Mouse (Mus musculus): Measurements from ENCODE around the gene Dnlz. TPM values are rescaled to one million over a fixed set of nuclear protein-coding genes. Genes with fewer than 3 reads are reported as not detected.
A peak's percentile ranks its signal among the peaks of the same experiment; 100 is the strongest.

Dnlz gene
- polyA plus RNA-seq, 1 experiment from 2014 or later: 32.2 TPM

DNA sequence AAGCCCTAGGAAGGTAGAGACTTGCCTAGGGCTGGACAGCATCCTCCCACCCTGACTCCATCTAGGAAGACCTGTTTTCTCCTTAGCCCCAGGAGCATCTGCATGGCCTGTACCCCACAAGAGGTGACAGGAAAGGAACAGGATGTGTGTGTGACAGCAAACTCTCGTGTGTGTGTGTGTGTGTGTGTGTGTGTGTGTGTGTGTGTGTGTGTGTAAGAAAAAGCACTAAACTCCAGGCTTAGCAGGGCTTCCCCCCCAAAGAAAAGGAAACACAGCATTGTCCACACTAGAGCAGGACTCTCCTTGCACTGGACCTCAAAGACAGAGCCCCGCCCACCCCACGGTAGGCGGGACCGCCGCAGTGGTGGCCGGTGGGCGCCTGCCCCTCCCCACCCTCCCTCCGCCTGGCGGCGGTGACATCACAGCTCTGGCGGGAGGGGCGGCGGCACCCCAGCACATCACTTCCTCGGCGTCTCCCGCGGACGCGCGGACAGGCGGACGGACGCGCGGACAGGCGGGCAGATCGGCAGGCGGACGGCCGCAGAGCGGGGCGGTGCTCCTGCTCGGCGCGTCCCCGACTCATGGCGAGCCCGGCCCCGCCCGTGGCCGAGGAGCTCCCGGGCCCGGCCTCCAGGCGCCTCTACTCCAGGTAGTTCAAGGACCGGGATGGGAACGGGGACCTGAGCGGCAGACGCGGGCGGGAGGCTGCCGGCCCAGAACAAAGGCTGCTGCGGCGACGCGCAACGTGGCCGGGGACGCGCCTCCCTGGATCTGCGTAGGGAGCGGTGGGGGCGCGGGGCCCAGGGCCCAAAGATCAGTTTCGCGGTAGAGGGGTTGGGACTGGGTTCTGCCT, 36.6 kb downstream of the Dnlz start, which contains the start of gene Gpsm1:
Gene Gpsm1 (plus strand): TSS at position 444 of the 853 bp plus-strand sequence.
- peaks cover 29% of the 10 kb centered on the region for H3K36me3 ChIP-seq (replicated peaks)
- peak within 1 kb of the TSS; percentile 97 for H3K27ac ChIP-seq (replicated peaks)
- no peaks in the 10 kb centered on the region for H3K27me3 ChIP-seq (replicated peaks; ENCODE audit: low read depth, poor library complexity, severe bottlenecking)
- DNase-seq (ENCODE audit: low spot score): peak; percentile 95
- peak within 1 kb of the TSS; percentile 91 for H3K4me3 ChIP-seq
- under 1% methylated on average over 65 of the region's 66 CpGs for WGBS
- no peaks in the 10 kb centered on the region for H3K9me3 ChIP-seq
- peaks cover 76% of the 10 kb centered on the region for H3K4me1 ChIP-seq

DNA sequence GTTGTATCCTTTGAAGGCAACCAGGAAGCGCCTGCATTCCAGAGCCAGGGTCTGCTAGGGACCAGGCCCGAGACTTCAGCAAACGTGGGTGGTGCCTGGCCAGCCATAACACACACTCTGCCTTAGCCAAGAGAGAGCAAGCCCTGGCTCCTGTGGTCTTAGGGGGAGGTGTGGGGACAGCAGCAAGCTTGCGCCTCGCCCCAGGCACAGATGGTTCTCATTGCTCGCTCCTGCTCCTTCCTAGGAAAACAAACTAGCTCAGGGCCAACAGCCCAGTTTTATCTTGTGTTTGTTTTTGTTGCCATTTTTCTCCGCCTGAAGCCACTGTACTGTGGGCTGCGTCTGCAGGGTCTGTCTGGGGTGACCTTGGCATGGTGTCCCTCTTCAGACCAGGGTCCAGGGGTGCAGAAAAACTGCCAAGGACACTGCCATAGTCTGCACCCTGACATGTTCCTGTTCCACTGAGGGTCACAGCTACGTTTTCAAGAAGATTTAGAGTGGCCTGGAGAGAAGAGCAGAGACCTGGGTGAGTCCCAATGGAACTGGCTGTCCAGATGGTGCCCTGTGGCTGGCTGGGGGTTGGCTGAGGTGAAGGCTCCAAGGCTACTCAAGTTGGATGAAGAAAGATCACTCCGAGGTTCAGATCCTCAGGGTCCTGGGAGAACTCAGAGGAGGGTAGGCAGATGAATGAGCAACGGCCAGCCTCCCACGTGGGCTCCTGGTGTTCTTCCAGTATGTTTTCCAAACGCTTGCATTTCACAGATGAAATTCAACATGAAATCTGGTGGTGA, 37.4 kb downstream of the Dnlz start:
- DNase-seq (ENCODE audit: low spot score): peak; percentile 81
- Histone ChIP-seq H3K4me3 (peak overlapping the region; percentile 91), H3K9me3 (no peaks in the 10 kb centered on the region), H3K36me3 (replicated peaks) (peaks cover 22% of the 10 kb centered on the region), H3K27me3 (replicated peaks; ENCODE audit: low read depth, poor library complexity, severe bottlenecking) (no peaks in the 10 kb centered on the region), H3K27ac (replicated peaks) (peak overlapping the region; percentile 97), H3K4me1 (peaks cover 81% of the 10 kb centered on the region)
- 36% methylated on average over 13 of the region's 13 CpGs for WGBS

DNA sequence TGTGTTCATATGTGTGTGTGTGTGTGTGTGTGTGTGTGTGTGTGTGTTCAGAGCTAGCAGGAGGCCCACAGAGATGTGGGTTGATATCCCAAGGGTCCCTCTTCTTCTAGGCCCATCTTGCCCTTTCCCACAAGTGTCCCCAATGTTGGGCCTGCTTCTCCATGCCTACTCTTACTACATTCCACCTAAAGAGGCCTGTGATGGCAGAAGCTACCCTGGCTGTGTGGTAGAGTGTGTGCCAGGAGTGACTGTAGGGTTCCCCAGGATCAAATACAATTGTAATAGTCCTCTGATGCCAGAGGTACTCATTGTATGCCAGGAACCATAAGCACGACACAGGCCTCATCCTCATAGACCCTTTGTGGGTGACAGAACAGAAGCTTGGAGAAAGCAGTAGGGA, 38.5 kb downstream of the Dnlz start:
- WGBS: 93% methylated on average over 1 of the region's 1 CpGs
- no peak for DNase-seq (ENCODE audit: low spot score)
- Histone ChIP-seq H3K27me3 (replicated peaks; ENCODE audit: low read depth, poor library complexity, severe bottlenecking) (no peaks in the 10 kb centered on the region), H3K4me1 (peaks cover 81% of the 10 kb centered on the region), H3K9me3 (no peaks in the 10 kb centered on the region), H3K4me3 (no peak overlapping the region), H3K36me3 (replicated peaks) (peaks cover 12% of the 10 kb centered on the region), H3K27ac (replicated peaks) (peak overlapping the region; percentile 97)

DNA sequence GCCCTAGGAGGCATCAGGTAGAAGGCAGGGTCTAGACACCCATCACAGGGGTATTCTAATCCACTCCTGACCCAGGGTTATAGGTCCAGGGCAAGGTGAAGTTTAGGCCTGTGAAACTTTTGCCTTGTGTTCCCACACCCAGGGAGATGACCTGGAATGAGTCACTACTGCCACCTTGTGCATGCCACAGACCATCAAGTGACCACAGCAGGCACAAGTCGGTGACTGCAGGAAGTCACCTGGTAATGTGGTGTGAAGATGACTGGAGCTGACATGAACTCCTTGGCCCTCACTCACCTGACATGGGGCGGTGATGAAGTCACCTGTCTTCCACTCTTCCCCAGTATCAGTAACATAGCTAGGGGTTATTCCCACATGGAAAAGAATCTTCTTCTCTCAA, 39.1 kb downstream of the Dnlz start:
- no peaks in the 10 kb centered on the region for H3K9me3 ChIP-seq
- H3K27me3 ChIP-seq (replicated peaks; ENCODE audit: low read depth, poor library complexity, severe bottlenecking): no peaks in the 10 kb centered on the region
- DNase-seq (ENCODE audit: low spot score): no peak
- peak overlapping the region; percentile 97 for H3K27ac ChIP-seq (replicated peaks)
- H3K36me3 ChIP-seq (replicated peaks): peaks cover 6% of the 10 kb centered on the region
- 60% methylated on average over 2 of the region's 2 CpGs for WGBS
- H3K4me3 ChIP-seq: no peak overlapping the region
- H3K4me1 ChIP-seq: peaks cover 75% of the 10 kb centered on the region

DNA sequence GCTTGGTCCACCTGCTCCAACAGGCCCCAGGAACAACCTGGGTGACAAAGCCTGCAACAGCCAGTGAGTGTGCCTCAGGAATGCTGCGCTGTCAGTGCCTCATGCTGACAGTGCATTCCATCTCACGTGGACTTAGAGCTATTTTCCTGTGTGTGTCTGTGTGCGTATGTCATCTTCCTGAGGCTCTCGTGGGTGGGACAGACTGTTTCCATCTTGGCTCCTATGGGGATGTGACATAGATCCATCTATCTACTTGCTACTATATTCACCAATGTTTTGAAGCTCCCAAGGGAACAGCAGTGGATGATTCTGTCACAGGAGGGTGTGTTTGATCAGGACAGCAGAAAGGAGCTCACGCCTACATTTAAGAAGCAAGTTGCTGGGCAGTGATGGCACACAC, 40.0 kb downstream of the Dnlz start:
- H3K27me3 ChIP-seq (replicated peaks; ENCODE audit: low read depth, poor library complexity, severe bottlenecking): no peaks in the 10 kb centered on the region
- H3K9me3 ChIP-seq: no peaks in the 10 kb centered on the region
- whole genome bisulfite sequencing: 77% methylated on average over 5 of the region's 5 CpGs
- H3K27ac ChIP-seq (replicated peaks): peak overlapping the region; percentile 88
- H3K4me3 ChIP-seq: no peak overlapping the region
- no peak for DNase-seq (ENCODE audit: low spot score)
- H3K36me3 ChIP-seq (replicated peaks): no peaks in the 10 kb centered on the region
- peaks cover 66% of the 10 kb centered on the region for H3K4me1 ChIP-seq

DNA sequence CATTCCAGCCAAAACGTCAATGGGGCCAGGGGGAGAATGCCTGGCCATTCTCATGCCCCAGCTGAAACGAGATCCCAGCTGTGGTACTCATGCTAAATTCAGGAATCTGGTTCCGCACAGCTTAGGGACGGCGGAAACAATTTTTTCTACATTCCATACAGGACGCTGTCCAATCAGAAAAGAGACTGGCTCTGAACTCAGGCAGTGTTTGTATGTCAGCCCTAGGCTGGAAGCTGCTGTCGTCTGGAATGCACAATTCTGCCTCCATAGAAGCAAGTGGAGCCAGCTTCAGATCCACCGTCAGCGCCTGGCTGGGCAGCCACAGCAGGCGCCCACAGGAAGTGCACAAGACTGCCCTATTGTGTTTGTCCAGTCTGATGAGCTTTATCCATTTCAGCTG, 42.2 kb downstream of the Dnlz start:
- DNase-seq (ENCODE audit: low spot score): peak; percentile 77
- H3K36me3 ChIP-seq (replicated peaks): no peaks in the 10 kb centered on the region
- H3K27ac ChIP-seq (replicated peaks): peak overlapping the region; percentile 88
- H3K4me3 ChIP-seq: peak overlapping the region; percentile 32
- H3K9me3 ChIP-seq: no peaks in the 10 kb centered on the region
- 11% methylated on average over 10 of the region's 10 CpGs for WGBS
- no peaks in the 10 kb centered on the region for H3K27me3 ChIP-seq (replicated peaks; ENCODE audit: low read depth, poor library complexity, severe bottlenecking)
- peaks cover 48% of the 10 kb centered on the region for H3K4me1 ChIP-seq

DNA sequence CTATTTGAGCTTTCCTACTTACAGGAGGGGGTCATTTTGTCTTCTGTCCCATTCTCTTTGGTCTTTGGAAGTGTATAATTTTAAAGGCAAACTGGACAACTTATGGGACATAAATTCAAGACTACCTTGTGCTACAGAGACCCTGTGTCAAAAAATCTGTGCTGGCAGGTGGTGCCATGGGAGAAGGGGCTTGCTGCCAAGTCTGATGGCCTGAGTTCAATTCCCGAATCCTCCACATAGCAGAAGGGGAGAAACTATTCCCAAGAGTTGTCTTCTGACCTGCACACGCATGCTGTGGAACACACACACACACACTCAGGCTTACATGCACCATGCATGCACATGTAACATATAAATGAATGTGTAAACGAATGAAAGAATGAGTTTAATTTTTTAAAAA, 45.2 kb downstream of the Dnlz start:
- H3K27ac ChIP-seq (replicated peaks): no peak overlapping the region
- no peaks in the 10 kb centered on the region for H3K36me3 ChIP-seq (replicated peaks)
- no peak overlapping the region for H3K4me3 ChIP-seq
- DNase-seq (ENCODE audit: low spot score): no peak
- WGBS: 89% methylated on average over 3 of the region's 3 CpGs
- H3K9me3 ChIP-seq: no peaks in the 10 kb centered on the region
- peaks cover 27% of the 10 kb centered on the region for H3K4me1 ChIP-seq
- no peaks in the 10 kb centered on the region for H3K27me3 ChIP-seq (replicated peaks; ENCODE audit: low read depth, poor library complexity, severe bottlenecking)

DNA sequence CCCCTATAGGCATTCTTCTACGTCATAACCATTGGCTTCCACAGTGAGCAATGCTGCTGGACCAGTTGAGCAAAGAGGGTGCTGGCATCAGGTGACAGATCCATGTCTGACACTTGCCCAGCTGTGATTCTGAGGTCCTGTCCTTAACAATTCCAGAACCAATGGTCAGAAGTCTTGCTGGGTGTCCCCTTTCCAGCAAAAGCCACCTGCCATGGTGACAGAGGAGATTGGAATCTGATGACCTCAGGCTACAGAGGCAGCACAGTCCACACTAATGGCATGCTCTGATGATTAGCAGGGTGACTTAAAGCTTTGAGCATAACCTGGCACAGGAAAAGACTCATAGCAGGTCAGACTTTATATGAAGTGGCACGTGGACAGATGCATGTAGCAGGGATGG, 46.4 kb downstream of the Dnlz start:
- DNase-seq (ENCODE audit: low spot score): no peak
- WGBS: 76% methylated on average over 2 of the region's 2 CpGs

DNA sequence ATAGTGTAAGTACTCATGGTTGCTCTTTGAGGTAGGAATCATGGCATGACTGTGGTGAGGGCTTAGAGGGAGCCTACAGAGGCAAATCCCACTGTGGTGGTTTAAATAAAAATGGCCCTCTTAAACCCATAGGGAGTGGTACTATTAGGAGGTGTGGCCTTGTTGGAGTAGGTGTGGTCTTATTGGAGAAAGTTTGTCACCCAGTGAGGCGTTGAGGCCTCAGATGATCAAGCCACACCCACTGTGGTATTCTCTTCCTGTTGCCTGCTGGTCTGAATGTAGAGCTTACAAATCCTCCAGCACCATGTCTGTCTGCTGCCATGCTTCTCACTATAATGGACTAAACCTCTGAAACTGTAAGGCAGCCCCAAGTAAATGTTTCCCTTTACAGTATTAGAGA, 47.2 kb downstream of the Dnlz start:
- H3K4me1 ChIP-seq: peaks cover 28% of the 10 kb centered on the region
- DNase-seq (ENCODE audit: low spot score): no peak
- H3K9me3 ChIP-seq: no peaks in the 10 kb centered on the region
- H3K4me3 ChIP-seq: no peak overlapping the region
- H3K27ac ChIP-seq (replicated peaks): no peak overlapping the region
- whole genome bisulfite sequencing: 75% methylated on average over 1 of the region's 1 CpGs
- no peaks in the 10 kb centered on the region for H3K36me3 ChIP-seq (replicated peaks)
- peaks cover 8% of the 10 kb centered on the region for H3K27me3 ChIP-seq (replicated peaks; ENCODE audit: low read depth, poor library complexity, severe bottlenecking)

More for the DNA sequence above, 46.4 kb downstream of the Dnlz start:
- Histone ChIP-seq H3K4me1 (peaks cover 28% of the 10 kb centered on the region), H3K27ac (replicated peaks) (no peak overlapping the region), H3K27me3 (replicated peaks; ENCODE audit: low read depth, poor library complexity, severe bottlenecking) (no peaks in the 10 kb centered on the region), H3K4me3 (no peak overlapping the region), H3K9me3 (no peaks in the 10 kb centered on the region), H3K36me3 (replicated peaks) (no peaks in the 10 kb centered on the region)

DNA sequence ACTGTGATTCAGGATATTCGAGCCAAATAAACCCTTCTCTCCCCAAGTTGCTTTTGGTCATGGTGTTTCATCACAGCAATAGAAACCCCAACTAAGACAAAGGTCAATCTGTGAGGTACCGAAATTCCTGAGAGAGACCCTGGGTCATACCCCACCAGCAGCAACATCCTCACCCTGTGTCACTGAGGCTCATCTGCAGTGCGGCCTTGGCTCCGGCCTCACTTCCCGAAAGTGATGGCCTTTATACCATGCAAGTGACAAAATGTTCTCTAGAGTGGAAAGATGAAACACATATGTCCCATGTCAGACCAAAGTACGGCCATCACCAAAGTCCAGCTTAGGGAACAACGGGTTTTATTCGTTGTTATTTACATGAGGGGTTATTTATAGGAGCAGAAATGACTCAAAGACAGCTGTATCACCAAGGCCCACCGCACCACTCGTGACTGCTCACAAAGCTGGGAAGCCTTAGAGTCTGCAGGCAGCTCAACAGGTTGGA, 49.9 kb downstream of the Dnlz start:
- H3K36me3 ChIP-seq (replicated peaks): no peaks in the 10 kb centered on the region
- 89% methylated on average over 10 of the region's 10 CpGs for WGBS
- no peak for DNase-seq (ENCODE audit: low spot score)
- H3K27me3 ChIP-seq (replicated peaks; ENCODE audit: low read depth, poor library complexity, severe bottlenecking): peaks cover 31% of the 10 kb centered on the region
- no peak overlapping the region for H3K27ac ChIP-seq (replicated peaks)
- no peaks in the 10 kb centered on the region for H3K9me3 ChIP-seq
- H3K4me1 ChIP-seq: peaks cover 41% of the 10 kb centered on the region
- H3K4me3 ChIP-seq: no peak overlapping the region

DNA sequence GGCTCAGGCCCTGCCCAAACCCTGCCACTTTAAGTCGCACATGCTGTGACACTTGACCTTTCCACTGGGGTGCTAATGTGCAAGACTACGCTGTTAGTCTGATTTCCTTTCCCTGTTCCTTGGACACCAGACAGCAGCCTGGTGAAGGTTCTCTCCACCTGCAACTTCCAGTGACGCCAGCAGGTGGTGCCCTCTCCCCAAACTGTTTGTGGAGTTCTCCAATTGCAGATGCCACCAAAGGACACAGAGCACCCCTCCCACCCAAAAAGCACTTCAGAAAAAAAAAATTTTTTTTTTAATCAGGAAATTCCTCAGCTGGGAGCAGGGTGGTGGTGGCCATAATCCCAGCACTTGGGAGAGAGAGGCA, 51.1 kb downstream of the Dnlz start:
- peak; percentile 88 for DNase-seq (ENCODE audit: low spot score)
- Histone ChIP-seq H3K27ac (replicated peaks) (no peak overlapping the region), H3K9me3 (no peaks in the 10 kb centered on the region), H3K36me3 (replicated peaks) (no peaks in the 10 kb centered on the region), H3K4me3 (peak overlapping the region; percentile 6; the same call in 1 of the 2 replicates), H3K4me1 (peaks cover 49% of the 10 kb centered on the region), H3K27me3 (replicated peaks; ENCODE audit: low read depth, poor library complexity, severe bottlenecking) (peaks cover 34% of the 10 kb centered on the region)
- 3% methylated on average over 3 of the region's 3 CpGs for WGBS

DNA sequence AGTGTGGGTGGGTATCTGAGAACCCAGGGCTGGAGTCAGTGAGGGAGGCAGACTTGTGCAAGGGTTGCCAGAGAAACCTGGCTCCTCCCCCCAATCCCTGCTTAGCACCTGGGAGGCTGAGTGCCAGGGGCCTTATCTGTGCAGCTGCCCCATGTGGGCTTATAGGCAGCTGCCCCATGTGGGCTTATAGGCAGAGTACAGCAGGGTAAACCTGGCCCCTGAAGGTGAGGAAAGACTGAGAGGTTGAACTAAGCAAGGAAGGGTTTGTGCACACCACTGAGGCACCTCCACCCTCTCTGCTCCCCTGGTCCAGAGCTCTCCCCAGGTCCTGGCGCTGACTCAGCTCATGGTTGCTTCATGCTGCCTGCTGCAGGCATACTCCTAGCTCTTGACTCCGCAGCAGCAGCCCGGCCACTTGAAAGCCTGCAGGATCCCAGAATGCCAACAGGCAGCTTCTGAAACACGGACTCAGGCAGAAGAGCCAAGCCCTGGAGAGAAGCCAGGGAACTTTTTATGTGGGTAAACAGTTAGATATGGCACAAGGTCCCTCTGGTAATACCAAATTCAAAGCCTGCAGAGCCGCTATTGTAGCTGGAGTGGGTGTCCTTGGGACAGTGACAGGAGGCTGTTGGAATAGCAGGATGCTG, 51.6 kb downstream of the Dnlz start:
- Histone ChIP-seq H3K4me3 (no peak overlapping the region), H3K9me3 (no peaks in the 10 kb centered on the region), H3K27ac (replicated peaks) (peak overlapping the region; percentile 45; the same call in 1 of the 2 replicates), H3K4me1 (peaks cover 49% of the 10 kb centered on the region), H3K27me3 (replicated peaks; ENCODE audit: low read depth, poor library complexity, severe bottlenecking) (peaks cover 34% of the 10 kb centered on the region), H3K36me3 (replicated peaks) (no peaks in the 10 kb centered on the region)
- 53% methylated on average over 5 of the region's 5 CpGs for WGBS
- no peak for DNase-seq (ENCODE audit: low spot score)

All from embryonic facial prominence, embryonic 10.5 days (tissue).